In genomic region chr7:132640946-132641345, GRCm38 (mm10) we compare ENCODE assay signal across 11 mouse cellular contexts. TPM values are rescaled to one million over a fixed set of nuclear protein-coding genes. Genes with fewer than 3 reads are reported as not detected.
DNase-seq lines count a peak whose midpoint lies in the region; ATAC-seq lines count a peak whose summit lies in the region.
"Had no signal": no experiment of that assay in that cellular context is flagged by ENCODE, and none has a peak within 500 bp of the region (broad histone marks: within the 10 kb centered on the region; RNA-seq: fewer than 3 reads in every experiment).

No protein-coding gene starts in this region.

- no peaks in the 10 kb centered on the region for H3K4me1 ChIP-seq in midbrain, embryonic 11.5 days (ENCODE audit: control insufficient read depth, insufficient read depth, low read length)
- H3K4me1 ChIP-seq in midbrain, embryonic 16.5 days (ENCODE audit: control insufficient read depth, insufficient read depth, low read length), result no peaks in the 10 kb centered on the region
- peaks cover 7% of the 10 kb centered on the region for H3K4me1 ChIP-seq in hindbrain, embryonic 15.5 days (replicated peaks)

- H3K9ac ChIP-seq in midbrain, embryonic 11.5 days (ENCODE audit: low read length), result no peak overlapping the region
- no peak overlapping the region for H3K9ac ChIP-seq in midbrain, embryonic 16.5 days (ENCODE audit: low read depth, low read length)
- H3K9ac ChIP-seq in hindbrain, embryonic 15.5 days, result no peak overlapping the region

- H3K9me3 ChIP-seq in midbrain, embryonic 11.5 days (ENCODE audit: control insufficient read depth, low read length), result no peaks in the 10 kb centered on the region
- no peaks in the 10 kb centered on the region for H3K9me3 ChIP-seq in midbrain, embryonic 16.5 days (replicated peaks; ENCODE audit: control insufficient read depth, low read length, poor library complexity, severe bottlenecking)
- no peaks in the 10 kb centered on the region for H3K9me3 ChIP-seq in hindbrain, embryonic 15.5 days

- peak; percentile 42 for DNase-seq in embryo, embryonic 10 days (ENCODE audit: low spot score)
- no peak for DNase-seq in embryo, embryonic 9.5 days (ENCODE audit: extremely low spot score)
- peak; percentile 26 for DNase-seq in midbrain, embryonic 11.5 days (ENCODE audit: low spot score, missing footprints)
- peak; percentile 43 to 68 for DNase-seq in lung, postnatal 4 days
- no peak for DNase-seq in natural killer cell, adult 2 months (ENCODE audit: low spot score in 2 of 2)
- DNase-seq: heart, adult 2 months; layer of hippocampus, adult 9-11 months had no signal

- no peak for ATAC-seq in midbrain, embryonic 11.5 days (ENCODE audit: low FRiP score)
- ATAC-seq in midbrain, embryonic 16.5 days, result no peak
- 0 out of 2 replicates have a peak, but pooled peaks have one; percentile 28 for ATAC-seq in hindbrain, embryonic 15.5 days (ENCODE audit: low FRiP score, low read depth)
- ATAC-seq in erythroblast, adult 5-6 weeks (replicated peaks; ENCODE audit: low FRiP score, poor library complexity, severe bottlenecking), result no peak

- no peaks in the 10 kb centered on the region for H3K27me3 ChIP-seq in midbrain, embryonic 11.5 days (ENCODE audit: control insufficient read depth, insufficient read depth, low read length)
- no peaks in the 10 kb centered on the region for H3K27me3 ChIP-seq in midbrain, embryonic 16.5 days (ENCODE audit: control insufficient read depth, insufficient read depth, low read depth, low read length)
- H3K27me3 ChIP-seq in hindbrain, embryonic 15.5 days, result peaks cover 2% of the 10 kb centered on the region; the same call in 1 of the 2 replicates

- H3K27ac ChIP-seq in midbrain, embryonic 11.5 days (ENCODE audit: low read depth, low read length), result no peak overlapping the region
- H3K27ac ChIP-seq in midbrain, embryonic 16.5 days (ENCODE audit: low read length), result no peak overlapping the region
- H3K27ac ChIP-seq in hindbrain, embryonic 15.5 days (replicated peaks), result no peak overlapping the region
- H3K27ac ChIP-seq: heart, adult 2 months; macrophage had no signal

- no peaks in the 10 kb centered on the region for H3K36me3 ChIP-seq in midbrain, embryonic 11.5 days (ENCODE audit: control insufficient read depth, insufficient read depth, low read length)
- H3K36me3 ChIP-seq in midbrain, embryonic 16.5 days (ENCODE audit: control insufficient read depth, insufficient read depth, low read length), result no peaks in the 10 kb centered on the region
- no peaks in the 10 kb centered on the region for H3K36me3 ChIP-seq in hindbrain, embryonic 15.5 days

- H3K4me2 ChIP-seq in midbrain, embryonic 11.5 days, result no peak overlapping the region
- no peak overlapping the region for H3K4me2 ChIP-seq in midbrain, embryonic 16.5 days (ENCODE audit: low read length)
- no peak overlapping the region for H3K4me2 ChIP-seq in hindbrain, embryonic 15.5 days

- WGBS in midbrain, embryonic 11.5 days, result 67% methylated on average over 9 of the region's 9 CpGs
- WGBS in midbrain, embryonic 16.5 days, result 45% methylated on average over 9 of the region's 9 CpGs
- WGBS in hindbrain, embryonic 15.5 days, result 16% methylated on average over 9 of the region's 9 CpGs

- H3K4me3 ChIP-seq in midbrain, embryonic 11.5 days (ENCODE audit: low read depth, low read length), result no peak overlapping the region
- no peak overlapping the region for H3K4me3 ChIP-seq in midbrain, embryonic 16.5 days (ENCODE audit: low read depth, low read length)
- H3K4me3 ChIP-seq in hindbrain, embryonic 15.5 days, result no peak overlapping the region
- H3K4me3 ChIP-seq: heart, adult 2 months had no signal

RNA-seq across cellular contexts. Expression of gene Lhpp, which starts 30.5 kb away (rescaled TPM):
- 18.3 and 20.8 TPM in 2 replicates for polyA plus RNA-seq in midbrain, embryonic 11.5 days (2014; fragmentation: Nextera tagmentation; extraction: Ambion mirVana)
- 39.3 and 51.3 TPM in 2 replicates for polyA plus RNA-seq in midbrain, embryonic 16.5 days (2015; fragmentation: Nextera tagmentation; extraction: Ambion mirVana)
- polyA plus RNA-seq in hindbrain, embryonic 15.5 days (2015; fragmentation: Nextera tagmentation; extraction: Ambion mirVana), result 45.8 and 50.6 TPM in 2 replicates
- total RNA-seq in erythroblast, adult 5-6 weeks (2015; ENCODE audit: low replicate concordance), result not detected in 2 replicates
- total RNA-seq in erythroblast, adult 5-6 weeks (2017; ENCODE audit: low replicate concordance), result 0.68 and 1.1 TPM in 2 replicates

RNA-seq across cellular contexts. Expression of gene Nkx1-2, which starts 41.5 kb away (rescaled TPM):
- polyA plus RNA-seq in midbrain, embryonic 11.5 days (2014; fragmentation: Nextera tagmentation; extraction: Ambion mirVana), result 4.4 and 4.5 TPM in 2 replicates
- 0.38 and 0.40 TPM in 2 replicates for polyA plus RNA-seq in midbrain, embryonic 16.5 days (2015; fragmentation: Nextera tagmentation; extraction: Ambion mirVana)
- 0.52 and 0.63 TPM in 2 replicates for polyA plus RNA-seq in hindbrain, embryonic 15.5 days (2015; fragmentation: Nextera tagmentation; extraction: Ambion mirVana)
- not detected in 2 replicates for total RNA-seq in erythroblast, adult 5-6 weeks (2015; ENCODE audit: low replicate concordance)
- not detected in 2 replicates for total RNA-seq in erythroblast, adult 5-6 weeks (2017; ENCODE audit: low replicate concordance)
- total RNA-seq: heart, adult 2 months had no signal
- polyA plus RNA-seq: heart, adult 2 months; macrophage had no signal

Comparison
In these comparisons a context has a peak if more than half of its experiments do, and no peak if none do; other contexts are left out.
1. DNase-seq: peak in embryo, embryonic 10 days (single experiment), midbrain, embryonic 11.5 days (single experiment) and lung, postnatal 4 days (2 of 2); none in embryo, embryonic 9.5 days (single experiment) and natural killer cell, adult 2 months (0 of 2).